Mouse (Mus musculus) embryonic facial prominence, embryonic 15.5 days (tissue): ENCODE measurements around the gene Dexi. TPM values are rescaled to one million over a fixed set of nuclear protein-coding genes. Genes with fewer than 3 reads are reported as not detected.
A peak's percentile ranks its signal among the peaks of the same experiment; 100 is the strongest.

Source experiments
- ATAC-seq: fragments of 200-750 bp; cut with Nextera tagmentation; 2 replicates; pipeline ENCODE4 v1.8.0; 2017; ENCODE audit warnings: low read depth, moderate TSS enrichment; ENCODE audit not compliant: insufficient number of reproducible peaks, low FRiP score, low TSS enrichment
- H3K27ac ChIP-seq: fragments of 300-500 bp; sonication (generic); replicated peaks from 2 replicates; pipeline ENCODE4 v1.5.1; 2015; ENCODE audit warnings: mild to moderate bottlenecking, inconsistent platforms
- H3K27me3 ChIP-seq: fragments of 300-500 bp; sonication (generic); 2 replicates; pipeline ENCODE4 v1.6.1; 2015; ENCODE audit warnings: inconsistent platforms
- H3K36me3 ChIP-seq: fragments of 300-500 bp; sonication (generic); 2 replicates; pipeline ENCODE4 v1.6.1; 2015; ENCODE audit warnings: mild to moderate bottlenecking, inconsistent platforms
- H3K4me1 ChIP-seq: fragments of 300-500 bp; sonication (generic); 2 replicates; pipeline ENCODE4 v1.6.1; 2015; ENCODE audit warnings: inconsistent platforms
- H3K4me2 ChIP-seq: fragments of 300-500 bp; sonication (generic); replicated peaks from 2 replicates; pipeline ENCODE4 v1.6.1; 2015; ENCODE audit warnings: mild to moderate bottlenecking, inconsistent platforms
- H3K4me3 ChIP-seq: fragments of 300-500 bp; sonication (generic); replicated peaks from 2 replicates; pipeline ENCODE4 v1.5.1; 2015; ENCODE audit warnings: mild to moderate bottlenecking, inconsistent platforms
- H3K9ac ChIP-seq: fragments of 300-500 bp; sonication (generic); 2 replicates; pipeline ENCODE4 v1.6.1; 2015; ENCODE audit warnings: inconsistent platforms
- H3K9me3 ChIP-seq: fragments of 300-500 bp; sonication (generic); replicated peaks from 2 replicates; pipeline ENCODE4 v1.6.1; 2016; ENCODE audit warnings: inconsistent platforms
- WGBS: fragments of 180-500 bp; shearing (Covaris S2); methylation state at CpG from one replicate; pipeline ENCODE4 v1.1.7; 2015; 5-methylcytosine and 5-hydroxymethylcytosine counted together
- polyA plus RNA-seq: library from polyadenylated mRNA; unstranded; fragments of >200 nt; fragmentation: Nextera tagmentation; extraction: Ambion mirVana; gene quantifications from 2 replicates; pipeline ENCODE4 v1.2.1, GENCODE M21; 2015

Dexi gene
- polyA plus RNA-seq, 1 experiment from 2014 or later = 26.5 TPM

DNA sequence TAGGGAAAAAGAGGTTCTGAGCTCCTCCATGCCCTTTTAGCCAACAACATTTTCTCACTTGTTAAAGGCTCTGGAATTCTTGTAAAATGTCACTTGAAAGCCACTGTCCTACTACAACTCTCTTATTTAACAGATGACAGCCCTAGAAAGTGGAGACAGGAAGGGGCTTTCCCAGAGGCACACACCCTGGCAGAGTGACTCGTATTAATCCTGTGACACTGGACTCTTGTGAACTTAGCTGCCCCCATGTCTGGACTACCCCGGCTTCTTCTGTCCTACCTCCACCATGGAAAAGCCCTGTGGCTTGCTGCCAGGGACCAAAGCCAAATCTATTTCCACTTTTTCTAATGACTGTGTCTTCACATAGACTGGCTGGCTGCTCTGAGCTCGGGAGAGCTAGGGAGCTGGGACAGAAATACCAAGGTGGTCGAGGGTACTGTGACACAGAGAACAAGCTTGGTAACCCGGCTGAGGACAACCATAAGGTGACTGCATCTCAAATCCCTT, 44.7 kb downstream of the Dexi start:
- Histone ChIP-seq H3K9me3 (no peaks in the 10 kb centered on the region), H3K4me1 (no peaks in the 10 kb centered on the region), H3K36me3 (no peaks in the 10 kb centered on the region), H3K9ac (no peak overlapping the region), H3K4me3 (no peak overlapping the region), H3K27me3 (no peaks in the 10 kb centered on the region), H3K27ac (no peak overlapping the region), H3K4me2 (no peak overlapping the region)
- 62% methylated on average over 5 of the region's 5 CpGs for WGBS
- ATAC-seq = no peak

DNA sequence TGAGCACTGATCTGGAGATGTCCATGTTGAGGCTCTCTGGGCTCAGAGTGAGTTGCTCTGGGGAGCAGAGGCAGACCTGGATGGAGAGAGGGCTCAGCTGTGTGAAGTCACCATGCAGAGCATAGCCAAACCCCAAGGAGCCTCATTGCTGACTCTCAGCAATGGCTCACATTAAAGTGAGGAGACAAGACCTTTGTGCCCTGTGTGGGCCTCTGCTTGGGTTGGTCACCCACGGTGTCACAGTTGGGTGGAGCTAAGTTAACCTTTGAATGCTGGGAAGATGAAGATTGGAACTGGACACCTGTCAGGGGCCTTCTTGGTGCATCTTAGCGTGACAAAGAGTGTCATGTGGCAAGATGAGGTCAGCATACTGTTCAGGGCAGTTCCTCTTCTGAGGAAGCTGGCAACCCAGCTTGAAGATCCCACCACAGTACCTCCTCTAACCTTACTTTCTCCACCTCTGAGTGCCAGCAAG, 47.0 kb downstream of the Dexi start:
- no peak overlapping the region for H3K4me2 ChIP-seq
- no peak overlapping the region for H3K4me3 ChIP-seq
- H3K27me3 ChIP-seq = no peaks in the 10 kb centered on the region
- no peaks in the 10 kb centered on the region for H3K4me1 ChIP-seq
- H3K27ac ChIP-seq = no peak overlapping the region
- 72% methylated on average over 2 of the region's 2 CpGs for WGBS
- no peaks in the 10 kb centered on the region for H3K36me3 ChIP-seq
- H3K9me3 ChIP-seq = no peaks in the 10 kb centered on the region
- no peak overlapping the region for H3K9ac ChIP-seq
- ATAC-seq = no peak

DNA sequence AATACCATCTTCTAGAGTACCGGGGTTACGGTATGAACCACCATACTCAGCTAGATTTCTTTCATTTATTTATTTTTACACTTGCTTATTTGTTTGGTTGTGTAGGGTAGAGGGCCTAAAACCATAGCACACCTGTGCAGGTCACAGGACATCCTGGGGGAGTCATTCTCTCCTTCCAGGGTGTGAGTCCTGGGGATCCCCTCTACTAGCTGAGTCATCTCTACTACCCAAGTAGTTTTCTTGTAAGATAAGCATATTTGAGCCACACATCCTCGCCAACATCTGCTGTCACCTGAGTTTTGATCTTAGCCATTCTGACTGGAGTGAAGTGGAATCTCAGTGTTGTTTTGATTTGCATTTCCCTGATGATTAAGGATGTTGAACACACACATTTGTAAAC, 50.3 kb downstream of the Dexi start:
- no peaks in the 10 kb centered on the region for H3K9me3 ChIP-seq
- no peak overlapping the region for H3K9ac ChIP-seq
- peaks cover 5% of the 10 kb centered on the region; the same call in 1 of the 2 replicates for H3K4me1 ChIP-seq
- no peak overlapping the region for H3K27ac ChIP-seq
- H3K36me3 ChIP-seq = no peaks in the 10 kb centered on the region
- WGBS = 87% methylated on average over 3 of the region's 3 CpGs
- ATAC-seq = no peak
- H3K27me3 ChIP-seq = peaks cover 20% of the 10 kb centered on the region
- no peak overlapping the region for H3K4me3 ChIP-seq
- no peak overlapping the region for H3K4me2 ChIP-seq

DNA sequence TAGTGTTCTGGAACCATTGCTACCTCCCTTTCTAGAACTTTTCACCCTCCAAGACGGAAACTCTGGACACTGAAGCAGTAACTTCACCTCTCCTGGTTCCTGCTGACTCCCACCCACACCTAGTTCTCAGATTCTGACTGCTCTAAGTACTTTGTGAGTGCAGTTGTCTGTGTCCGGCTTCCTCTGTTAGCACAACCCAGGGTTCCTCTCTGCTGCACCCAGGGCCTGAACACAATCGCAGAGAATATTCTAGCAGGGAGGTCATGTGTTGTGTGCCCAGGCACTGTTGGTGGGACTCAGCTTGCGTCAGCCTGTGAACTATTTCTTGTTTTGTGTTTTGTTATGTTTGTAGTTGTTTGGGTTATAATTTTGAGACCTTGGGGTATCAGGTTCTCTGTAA, 51.1 kb downstream of the Dexi start:
- Histone ChIP-seq H3K27ac (no peak overlapping the region), H3K27me3 (peaks cover 20% of the 10 kb centered on the region), H3K9me3 (no peaks in the 10 kb centered on the region), H3K4me2 (no peak overlapping the region), H3K36me3 (no peaks in the 10 kb centered on the region), H3K4me3 (no peak overlapping the region), H3K9ac (no peak overlapping the region), H3K4me1 (peaks cover 5% of the 10 kb centered on the region; the same call in 1 of the 2 replicates)
- ATAC-seq = no peak
- WGBS = 88% methylated on average over 4 of the region's 4 CpGs

DNA sequence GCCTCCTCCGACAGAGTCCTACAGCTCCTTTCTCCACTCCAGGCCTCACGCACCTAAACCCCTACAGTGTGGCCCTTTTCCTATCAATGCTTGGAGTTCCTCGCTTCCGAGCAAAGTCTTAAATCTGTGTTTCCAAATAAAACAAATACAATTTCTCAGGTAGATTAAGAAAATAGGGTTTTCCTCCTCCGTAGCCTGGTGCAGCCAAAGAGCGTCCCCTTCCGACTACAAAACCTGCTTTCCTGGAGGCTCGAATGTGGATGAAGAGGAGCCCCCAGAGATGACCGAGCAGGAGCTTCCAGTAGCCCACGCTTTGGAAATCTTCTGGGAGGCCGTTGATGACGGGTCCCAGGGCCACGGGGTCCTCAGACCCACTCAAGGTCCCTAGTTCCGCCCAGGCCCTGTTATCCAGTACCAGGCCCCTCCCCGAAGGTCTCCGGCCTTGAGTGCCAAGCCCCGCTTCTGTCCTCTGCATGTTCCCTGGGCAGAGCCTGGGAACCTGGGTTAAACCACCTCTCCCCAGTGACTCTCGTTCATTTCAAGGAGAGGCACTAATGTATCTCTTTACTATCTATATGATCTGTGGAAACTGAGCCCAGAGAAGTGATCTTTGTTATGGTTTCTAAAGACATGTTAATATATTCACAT, 52.2 kb downstream of the Dexi start:
- no peaks in the 10 kb centered on the region for H3K36me3 ChIP-seq
- no peak for ATAC-seq
- peaks cover 20% of the 10 kb centered on the region for H3K27me3 ChIP-seq
- peaks cover 5% of the 10 kb centered on the region; the same call in 1 of the 2 replicates for H3K4me1 ChIP-seq
- WGBS = 82% methylated on average over 18 of the region's 18 CpGs
- H3K9ac ChIP-seq = no peak overlapping the region
- no peak overlapping the region for H3K4me2 ChIP-seq
- no peak overlapping the region for H3K27ac ChIP-seq
- H3K4me3 ChIP-seq = no peak overlapping the region
- no peaks in the 10 kb centered on the region for H3K9me3 ChIP-seq

DNA sequence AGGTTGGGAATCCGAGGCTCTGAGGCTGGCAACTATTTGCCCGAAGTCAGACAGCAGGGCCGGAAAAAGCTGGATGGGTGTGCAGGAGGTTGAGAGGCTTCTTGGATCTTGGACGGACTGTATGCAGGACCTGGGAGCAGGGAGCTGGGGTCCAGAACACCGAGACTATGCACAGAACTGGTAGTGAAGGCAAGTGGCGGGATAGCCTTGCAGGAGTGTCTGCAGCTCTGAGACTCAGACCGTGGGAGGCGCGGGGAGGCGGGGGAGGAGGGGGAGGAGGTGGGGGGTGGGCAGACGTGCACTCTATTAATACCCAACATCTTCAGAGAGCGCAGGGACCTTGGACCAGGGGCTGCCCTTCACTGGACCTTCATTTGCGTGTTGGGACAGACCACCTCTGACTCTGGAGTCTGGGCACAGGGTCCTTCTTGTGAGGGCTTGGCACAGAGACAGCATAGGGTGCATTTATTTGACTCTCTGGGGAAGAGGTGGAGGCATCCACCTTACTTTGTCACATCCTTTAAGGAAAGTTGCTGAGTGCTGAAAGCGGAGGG, 52.9 kb downstream of the Dexi start:
- peaks cover 20% of the 10 kb centered on the region for H3K27me3 ChIP-seq
- peaks cover 5% of the 10 kb centered on the region; the same call in 1 of the 2 replicates for H3K4me1 ChIP-seq
- 15% methylated on average over 13 of the region's 14 CpGs for WGBS
- H3K4me3 ChIP-seq = peak overlapping the region; percentile 22
- H3K4me2 ChIP-seq = peak overlapping the region; percentile 47
- H3K9ac ChIP-seq = no peak overlapping the region
- H3K27ac ChIP-seq = no peak overlapping the region
- H3K36me3 ChIP-seq = no peaks in the 10 kb centered on the region
- no peaks in the 10 kb centered on the region for H3K9me3 ChIP-seq
- ATAC-seq = no peak

DNA sequence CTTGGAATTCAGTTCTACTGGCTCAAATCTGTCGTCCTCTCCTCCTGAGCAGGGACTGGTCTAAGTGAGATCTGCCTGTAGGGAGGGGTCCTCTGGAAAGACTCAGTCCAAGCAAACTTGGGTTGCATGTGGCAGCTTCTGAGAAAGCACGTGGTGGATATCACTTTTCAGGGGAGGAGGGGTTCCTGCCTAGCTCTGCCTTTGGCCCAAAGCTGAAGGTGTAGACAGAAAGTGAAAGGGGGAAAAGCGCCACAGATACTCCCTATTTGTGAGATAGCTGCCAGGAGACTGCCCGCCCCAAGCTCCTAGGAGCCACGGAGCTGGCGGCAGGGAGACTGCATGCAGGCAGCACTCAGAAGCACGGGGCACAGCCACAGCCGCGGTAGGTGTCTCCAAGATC, 53.4 kb downstream of the Dexi start:
- peaks cover 5% of the 10 kb centered on the region; the same call in 1 of the 2 replicates for H3K4me1 ChIP-seq
- peak overlapping the region; percentile 22 for H3K4me3 ChIP-seq
- H3K4me2 ChIP-seq = peak overlapping the region; percentile 47
- no peak for ATAC-seq
- H3K27ac ChIP-seq = no peak overlapping the region
- no peaks in the 10 kb centered on the region for H3K9me3 ChIP-seq
- H3K27me3 ChIP-seq = peaks cover 20% of the 10 kb centered on the region
- H3K9ac ChIP-seq = no peak overlapping the region
- no peaks in the 10 kb centered on the region for H3K36me3 ChIP-seq
- 4% methylated on average over 9 of the region's 9 CpGs for WGBS

DNA sequence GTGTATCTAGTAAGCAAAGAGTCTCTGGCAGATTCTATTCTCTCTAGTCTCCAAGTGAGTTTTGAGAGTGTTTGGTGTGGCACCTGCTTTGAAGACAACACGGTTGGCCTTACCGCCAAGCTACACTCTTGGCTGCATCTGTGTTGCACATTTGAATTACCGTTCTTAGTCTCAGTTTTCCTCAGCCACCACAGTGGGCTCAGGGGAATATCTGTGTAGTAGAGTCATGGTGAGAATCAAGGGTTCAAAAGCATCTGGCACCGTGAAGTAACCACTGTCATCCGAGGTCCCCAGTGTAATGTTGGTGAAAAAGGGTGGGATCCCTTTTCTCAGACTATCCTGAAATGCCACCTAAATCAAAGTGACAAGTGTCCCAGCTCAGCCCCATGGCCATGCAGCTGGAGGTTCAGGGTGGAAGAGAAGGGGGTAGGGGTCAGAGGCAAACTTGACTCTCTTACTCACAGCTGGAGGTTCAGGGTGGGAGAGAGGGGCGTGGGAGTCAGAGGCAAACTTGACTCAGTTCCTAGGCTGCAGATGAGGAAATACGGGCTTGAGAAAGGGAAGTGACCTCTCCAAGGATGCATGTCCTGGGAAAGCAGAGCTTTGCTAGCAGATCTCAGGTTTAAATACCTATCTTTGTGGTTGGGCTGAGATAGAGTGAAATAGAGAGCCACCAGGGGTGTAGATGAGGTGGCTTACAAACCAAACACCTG, 53.9 kb downstream of the Dexi start:
- 68% methylated on average over 7 of the region's 7 CpGs for WGBS
- no peaks in the 10 kb centered on the region for H3K9me3 ChIP-seq
- H3K36me3 ChIP-seq = no peaks in the 10 kb centered on the region
- no peak overlapping the region for H3K4me2 ChIP-seq
- peaks cover 20% of the 10 kb centered on the region for H3K27me3 ChIP-seq
- H3K9ac ChIP-seq = no peak overlapping the region
- no peak overlapping the region for H3K27ac ChIP-seq
- H3K4me1 ChIP-seq = peaks cover 5% of the 10 kb centered on the region; the same call in 1 of the 2 replicates
- ATAC-seq = no peak
- no peak overlapping the region for H3K4me3 ChIP-seq

DNA sequence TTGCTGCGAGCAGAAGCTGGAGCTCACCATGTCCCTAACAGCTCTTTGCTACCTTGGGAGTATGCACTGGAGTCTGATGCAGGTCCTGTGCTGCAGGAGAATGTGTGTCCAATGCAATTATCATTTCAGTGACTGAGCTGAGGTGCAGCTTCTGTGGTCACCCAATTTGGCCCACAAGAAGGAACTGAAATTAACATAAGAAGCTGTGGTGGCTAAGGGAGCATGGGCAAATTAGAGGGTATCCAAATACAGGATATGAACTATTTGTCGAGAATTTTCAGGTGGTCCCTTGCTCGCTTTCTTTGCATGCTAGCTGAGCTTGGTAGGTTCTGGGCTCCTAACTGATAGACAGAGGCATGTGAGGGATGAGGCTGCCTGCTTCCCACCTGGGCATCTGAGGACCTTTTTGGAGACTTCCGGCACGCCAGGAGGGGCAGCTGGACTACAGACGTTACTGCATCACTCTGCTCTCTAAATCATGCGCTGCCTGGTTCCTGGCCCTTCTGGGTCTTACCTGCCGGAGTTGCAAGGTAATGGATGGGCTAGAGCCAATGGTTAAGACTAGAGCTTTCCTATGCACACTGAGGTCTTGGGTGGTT, 54.9 kb downstream of the Dexi start:
- 87% methylated on average over 8 of the region's 8 CpGs for WGBS
- H3K27me3 ChIP-seq = peaks cover 20% of the 10 kb centered on the region
- no peak overlapping the region for H3K4me2 ChIP-seq
- no peak for ATAC-seq
- H3K27ac ChIP-seq = no peak overlapping the region
- H3K9ac ChIP-seq = no peak overlapping the region
- no peaks in the 10 kb centered on the region for H3K9me3 ChIP-seq
- peaks cover 5% of the 10 kb centered on the region; the same call in 1 of the 2 replicates for H3K4me1 ChIP-seq
- H3K4me3 ChIP-seq = no peak overlapping the region
- H3K36me3 ChIP-seq = no peaks in the 10 kb centered on the region

DNA sequence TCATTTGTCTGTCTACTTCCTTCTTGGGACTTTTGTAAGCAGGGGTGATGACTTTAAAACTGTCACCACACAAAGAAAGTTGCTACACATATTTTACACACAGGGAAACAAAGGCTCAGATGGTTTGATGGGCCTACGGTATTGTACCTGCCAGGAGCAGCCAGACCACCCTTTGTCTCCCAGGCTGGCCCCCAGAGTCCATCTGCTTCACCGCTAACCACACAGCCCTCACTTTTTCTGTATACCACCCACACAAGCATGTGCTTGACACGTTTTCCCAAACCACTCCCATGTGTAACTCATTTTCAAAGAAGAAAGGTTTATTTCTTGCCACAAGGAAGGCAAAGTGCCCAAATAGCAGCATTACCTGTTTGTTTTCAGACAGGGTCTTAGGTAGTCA, 55.9 kb downstream of the Dexi start:
- no peaks in the 10 kb centered on the region for H3K9me3 ChIP-seq
- no peak overlapping the region for H3K4me2 ChIP-seq
- no peak overlapping the region for H3K27ac ChIP-seq
- no peak overlapping the region for H3K9ac ChIP-seq
- no peak overlapping the region for H3K4me3 ChIP-seq
- H3K4me1 ChIP-seq = peaks cover 5% of the 10 kb centered on the region; the same call in 1 of the 2 replicates
- no peaks in the 10 kb centered on the region for H3K36me3 ChIP-seq
- H3K27me3 ChIP-seq = peaks cover 20% of the 10 kb centered on the region
- ATAC-seq = no peak
- WGBS = 43% methylated on average over 3 of the region's 3 CpGs

DNA sequence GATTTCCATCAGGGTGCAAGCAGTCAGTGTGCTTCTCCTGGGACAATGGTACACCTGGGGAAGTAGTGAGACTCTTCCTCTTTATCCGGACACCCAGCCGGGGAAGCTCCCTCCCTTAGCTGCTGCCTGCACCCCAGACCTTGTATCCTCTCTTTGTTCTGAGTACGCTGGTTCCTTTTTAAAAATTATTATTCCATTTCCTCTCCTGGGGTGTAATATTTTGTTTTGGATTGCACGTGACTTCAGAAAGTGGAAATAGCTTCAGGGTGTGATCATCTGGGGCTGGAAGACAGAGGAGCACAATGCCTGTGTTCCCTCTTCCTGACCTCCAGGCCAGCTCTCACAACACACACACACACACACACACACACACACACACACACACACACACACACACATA, 60.5 kb downstream of the Dexi start:
- Histone ChIP-seq H3K27me3 (no peaks in the 10 kb centered on the region), H3K4me1 (no peaks in the 10 kb centered on the region), H3K36me3 (no peaks in the 10 kb centered on the region), H3K9ac (no peak overlapping the region), H3K4me2 (no peak overlapping the region), H3K9me3 (no peaks in the 10 kb centered on the region), H3K4me3 (no peak overlapping the region), H3K27ac (no peak overlapping the region)
- 44% methylated on average over 4 of the region's 4 CpGs for WGBS
- ATAC-seq = no peak
